Mouse (Mus musculus) thymus, adult 2 months (tissue): Measurements from ENCODE around the gene Pdhb. TPM values are rescaled to one million over a fixed set of nuclear protein-coding genes. Genes with fewer than 3 reads are reported as not detected.

Experiments
- DNase-seq: peaks from one replicate; pipeline ENCODE4 v3.0.0; 2021
- H3K27ac ChIP-seq: fragments of 200-500 bp; 2 replicates; pipeline ENCODE4 v1.5.1; 2012; ENCODE audit warnings: low read length, control low read depth; ENCODE audit not compliant: control insufficient read depth, insufficient read depth
- H3K27me3 ChIP-seq: fragments of 200-500 bp; 2 replicates; pipeline ENCODE4 v1.6.1; 2012; ENCODE audit warnings: mild to moderate bottlenecking, low read length, moderate library complexity, mixed read lengths; ENCODE audit not compliant: control insufficient read depth, insufficient read depth
- H3K36me3 ChIP-seq: fragments of 200-500 bp; 2 replicates; pipeline ENCODE4 v1.6.1; 2012; ENCODE audit warnings: mild to moderate bottlenecking, low read length, moderate library complexity; ENCODE audit not compliant: control insufficient read depth, insufficient read depth
- H3K4me1 ChIP-seq: fragments of 200-500 bp; replicated peaks from 2 replicates; pipeline ENCODE4 v1.6.1; 2012; ENCODE audit warnings: low read length; ENCODE audit not compliant: control insufficient read depth, insufficient read depth
- H3K4me3 ChIP-seq: fragments of 200-500 bp; 2 replicates; pipeline ENCODE4 v1.5.1; 2012; ENCODE audit warnings: mild to moderate bottlenecking, low read length, control low read depth, moderate library complexity; ENCODE audit not compliant: control insufficient read depth, insufficient read depth
- CTCF ChIP-seq: fragments of 200-500 bp; IDR thresholded peaks from 2 replicates; pipeline ENCODE4 v1.5.1; 2012; ENCODE audit warnings: mild to moderate bottlenecking, control low read depth, low read length, moderate library complexity, borderline replicate concordance; ENCODE audit not compliant: control insufficient read depth, poor library complexity, insufficient read depth; ENCODE audit errors: extremely low read depth
- POLR2A ChIP-seq: fragments of 200-500 bp; IDR thresholded peaks from 2 replicates; pipeline ENCODE4 v1.6.1; 2012; ENCODE audit warnings: mild to moderate bottlenecking, low read length, control low read depth, moderate library complexity; ENCODE audit not compliant: control insufficient read depth, poor library complexity, insufficient read depth; ENCODE audit errors: extremely low read depth
- WGBS: fragments of 180-500 bp; shearing (Covaris S2); methylation state at CpG from one replicate; pipeline ENCODE4 v1.1.7; 2018; 5-methylcytosine and 5-hydroxymethylcytosine counted together
- polyA plus RNA-seq: library from polyadenylated mRNA; depleted of rRNA; stranded (reverse); fragments of >200 nt; gene quantifications from 2 replicates; pipeline ENCODE4 v1.2.3, GENCODE M21; 2012; rRNA removed

Pdhb gene
- polyA plus RNA-seq, 1 experiment = 88.9 TPM

- TF ChIP-seq POLR2A (no peak), CTCF (no peak)
- Histone ChIP-seq H3K4me3 (no peak overlapping the region), H3K36me3 (peaks cover 11% of the 10 kb centered on the region), H3K27ac (no peak overlapping the region), H3K4me1 (no peaks in the 10 kb centered on the region), H3K27me3 (no peaks in the 10 kb centered on the region)
- whole genome bisulfite sequencing = 95% methylated on average over 5 of the region's 5 CpGs
- no peak for DNase-seq
These were observed 53.4 kb downstream of the Pdhb start for GRCm38 (mm10) chr14:8119454-8119853.

DNA sequence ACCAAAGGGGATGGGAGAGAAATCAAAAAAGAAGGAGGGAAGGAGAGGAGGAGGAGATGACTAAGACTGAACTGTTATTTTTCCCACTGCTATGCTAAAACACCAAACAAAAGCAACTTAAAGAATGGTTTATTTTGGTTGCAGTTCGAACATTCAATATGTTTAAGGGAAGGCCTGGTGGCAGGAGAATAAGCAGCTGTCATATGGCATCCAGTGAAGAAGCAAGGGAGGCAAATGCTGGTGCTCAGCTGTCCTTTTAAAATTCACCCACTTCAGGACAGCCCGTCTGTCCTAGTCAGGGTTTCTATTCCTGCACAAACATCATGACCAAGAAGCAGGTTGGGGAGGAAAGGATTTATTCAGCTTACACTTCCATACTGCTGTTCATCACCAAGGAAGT is 55.5 kb downstream of the Pdhb start:
- H3K27me3 ChIP-seq = no peaks in the 10 kb centered on the region
- H3K4me3 ChIP-seq = no peak overlapping the region
- 100% methylated on average over 2 of the region's 2 CpGs for WGBS
- H3K4me1 ChIP-seq = no peaks in the 10 kb centered on the region; the same call in 1 of the 2 replicates
- peaks cover 6% of the 10 kb centered on the region for H3K36me3 ChIP-seq
- DNase-seq = no peak
- no peak overlapping the region for H3K27ac ChIP-seq
- TF ChIP-seq POLR2A (no peak), CTCF (no peak)

Other genes starting within 250 kb of the Pdhb start
- gene Gm45521, start 215.7 kb downstream of the Pdhb start, polyA plus RNA-seq = not detected in 2 replicates
- gene Dnase1l3, start 178.5 kb downstream of the Pdhb start, polyA plus RNA-seq = 22.0 and 27.8 TPM in 2 replicates
- gene Abhd6, start 170.1 kb downstream of the Pdhb start, polyA plus RNA-seq = 15.6 and 18.1 TPM in 2 replicates
- gene Rpp14, start 92.7 kb downstream of the Pdhb start, polyA plus RNA-seq = 7.2 and 7.5 TPM in 2 replicates
- 25.1 and 28.7 TPM in 2 replicates for gene Pxk, start 74.8 kb downstream of the Pdhb start, polyA plus RNA-seq
- 6.6 and 7.3 TPM in 2 replicates for gene Kctd6, start 41.1 kb upstream of the Pdhb start, polyA plus RNA-seq
- gene Acox2, start 86.3 kb upstream of the Pdhb start, polyA plus RNA-seq = 0.46 and 0.84 TPM in 2 replicates
- gene Fam107a, start 145.0 kb upstream of the Pdhb start, polyA plus RNA-seq = 1.1 and 2.1 TPM in 2 replicates
- gene Oit1, start 205.7 kb upstream of the Pdhb start, polyA plus RNA-seq = 4.0 and 4.3 TPM in 2 replicates